Mouse (Mus musculus) lung, embryonic 16.5 days (tissue): ENCODE results near the gene Stk24. TPM values are rescaled to one million over a fixed set of nuclear protein-coding genes. Genes with fewer than 3 reads are reported as not detected.
"Not testable (repeated sequence)": the region's sequence is repeated elsewhere in the genome, so short reads cannot be mapped to it uniquely, and the experiment has no call there.

Experiments used
- ATAC-seq: fragments of 200-750 bp; cut with Nextera tagmentation; 2 replicates; pipeline ENCODE4 v1.8.0; 2017; ENCODE audit warnings: low read depth, mild to moderate bottlenecking, moderate library complexity
- H3K27ac ChIP-seq: fragments of 300-500 bp; sonication (generic); 2 replicates; pipeline ENCODE4 v1.5.1; 2014; ENCODE audit warnings: mild to moderate bottlenecking, control low read depth, low read length
- H3K27me3 ChIP-seq: fragments of 300-500 bp; sonication (generic); 2 replicates; pipeline ENCODE4 v1.6.1; 2014; ENCODE audit warnings: low read depth, low read length, mixed read lengths; ENCODE audit not compliant: control insufficient read depth, insufficient read depth
- H3K36me3 ChIP-seq: fragments of 300-500 bp; sonication (generic); 2 replicates; pipeline ENCODE4 v1.6.1; 2014; ENCODE audit warnings: low read length; ENCODE audit not compliant: control insufficient read depth, insufficient read depth
- H3K4me1 ChIP-seq: fragments of 300-500 bp; sonication (generic); replicated peaks from 2 replicates; pipeline ENCODE4 v1.6.1; 2014; ENCODE audit warnings: low read length, mixed read lengths; ENCODE audit not compliant: control insufficient read depth, insufficient read depth
- H3K4me2 ChIP-seq: fragments of 300-500 bp; sonication (generic); 2 replicates; pipeline ENCODE4 v1.6.1; 2014; ENCODE audit warnings: low read depth, low read length, control low read depth
- H3K4me3 ChIP-seq: fragments of 300-500 bp; sonication (generic); 2 replicates; pipeline ENCODE4 v1.5.1; 2014; ENCODE audit warnings: mild to moderate bottlenecking, low read length, control low read depth
- H3K9ac ChIP-seq: fragments of 300-500 bp; sonication (generic); 2 replicates; pipeline ENCODE4 v1.6.1; 2014; ENCODE audit warnings: low read length, control low read depth
- H3K9me3 ChIP-seq: fragments of 300-500 bp; sonication (generic); 2 replicates; pipeline ENCODE4 v1.6.1; 2016; ENCODE audit warnings: low read length; ENCODE audit not compliant: control insufficient read depth
- WGBS: fragments of 180-500 bp; shearing (Covaris S2); extraction: QIAGEN DNeasy Blood & Tissue Kit; methylation state at CpG from one replicate; pipeline ENCODE4 v1.1.7; 2014; 5-methylcytosine and 5-hydroxymethylcytosine counted together
- polyA plus RNA-seq: library from polyadenylated mRNA; unstranded; fragments of >200 nt; fragmentation: Nextera tagmentation; extraction: Ambion mirVana; gene quantifications from 2 replicates; pipeline ENCODE4 v1.2.1, GENCODE M21; 2015

The Stk24 gene
- polyA plus RNA-seq, 1 experiment from 2014 or later: 35.9 TPM

DNA sequence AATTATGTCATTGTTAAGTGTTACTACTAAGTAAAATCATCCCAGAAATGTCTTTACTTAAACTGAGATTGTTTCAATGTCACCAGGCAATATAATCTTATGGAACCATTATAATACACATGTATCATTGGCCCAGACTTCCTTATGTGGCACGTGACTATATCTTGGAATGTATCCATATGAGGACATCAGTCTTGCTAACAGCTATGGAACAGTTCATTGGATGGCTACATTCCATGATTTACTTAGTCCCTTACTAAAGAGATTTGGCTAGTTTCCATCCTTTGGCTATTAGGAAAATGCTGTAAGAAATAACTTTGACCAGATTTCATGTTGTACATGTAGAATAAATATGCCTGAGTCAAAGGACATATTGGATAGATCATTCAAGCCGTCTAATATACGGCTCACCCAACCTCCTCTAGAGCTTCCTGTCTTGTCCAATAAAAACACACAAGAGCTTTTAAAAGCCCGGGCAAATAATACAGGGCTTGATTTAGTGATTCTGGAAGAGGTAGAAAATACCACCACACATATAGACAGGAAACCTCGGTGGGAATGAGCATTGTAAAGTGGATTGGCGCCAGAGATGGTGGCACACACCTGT lies 34.9 kb upstream of the Stk24 start:
- Histone ChIP-seq H3K4me1 (peaks cover 3% of the 10 kb centered on the region; the same call in 1 of the 2 replicates), H3K4me2 (no peak overlapping the region), H3K27ac (no peak overlapping the region), H3K9me3 (no peaks in the 10 kb centered on the region), H3K36me3 (no peaks in the 10 kb centered on the region), H3K4me3 (no peak overlapping the region), H3K27me3 (no peaks in the 10 kb centered on the region), H3K9ac (no peak overlapping the region)
- peak; percentile 92 for ATAC-seq
- WGBS: 46% methylated on average over 6 of the region's 6 CpGs

GRCm38 (mm10) chr14:121413726-121414125 lies 33.9 kb upstream of the Stk24 start:
- H3K4me3 ChIP-seq, H3K27ac ChIP-seq, ATAC-seq, H3K4me1 ChIP-seq, H3K9me3 ChIP-seq, H3K9ac ChIP-seq, H3K36me3 ChIP-seq, H3K27me3 ChIP-seq, H3K4me2 ChIP-seq: not testable (repeated sequence)
- WGBS: 100% methylated on average over 1 of the region's 1 CpGs

DNA sequence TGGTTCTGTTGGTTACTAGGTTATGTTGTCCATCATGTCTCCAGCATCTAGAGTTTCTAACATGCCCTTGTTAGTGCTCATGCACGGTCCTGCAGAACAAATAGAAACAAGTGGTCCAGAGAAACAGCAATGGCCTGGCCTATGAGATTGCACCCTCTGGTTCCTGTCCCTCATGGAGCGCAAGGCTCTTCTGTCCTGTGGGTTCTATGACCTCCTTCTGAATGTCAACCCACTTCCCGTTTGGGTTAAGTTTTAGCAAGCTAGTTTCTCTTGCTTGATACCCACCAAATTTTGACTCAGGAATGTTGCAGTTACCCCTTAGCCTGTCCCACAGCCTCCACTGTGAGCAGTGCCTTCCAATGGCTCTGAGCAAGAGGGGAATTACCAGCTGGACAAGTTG lies 29.1 kb upstream of the Stk24 start:
- Histone ChIP-seq H3K4me2 (no peak overlapping the region), H3K4me1 (no peaks in the 10 kb centered on the region), H3K27me3 (no peaks in the 10 kb centered on the region), H3K4me3 (no peak overlapping the region), H3K9me3 (no peaks in the 10 kb centered on the region), H3K27ac (no peak overlapping the region), H3K36me3 (no peaks in the 10 kb centered on the region), H3K9ac (no peak overlapping the region)
- 86% methylated on average over 3 of the region's 3 CpGs for WGBS
- no peak for ATAC-seq

- no peaks in the 10 kb centered on the region for H3K36me3 ChIP-seq
- WGBS: 80% methylated on average over 7 of the region's 7 CpGs
These were observed 27.1 kb upstream of the Stk24 start for GRCm38 (mm10) chr14:121406943-121407342.

DNA sequence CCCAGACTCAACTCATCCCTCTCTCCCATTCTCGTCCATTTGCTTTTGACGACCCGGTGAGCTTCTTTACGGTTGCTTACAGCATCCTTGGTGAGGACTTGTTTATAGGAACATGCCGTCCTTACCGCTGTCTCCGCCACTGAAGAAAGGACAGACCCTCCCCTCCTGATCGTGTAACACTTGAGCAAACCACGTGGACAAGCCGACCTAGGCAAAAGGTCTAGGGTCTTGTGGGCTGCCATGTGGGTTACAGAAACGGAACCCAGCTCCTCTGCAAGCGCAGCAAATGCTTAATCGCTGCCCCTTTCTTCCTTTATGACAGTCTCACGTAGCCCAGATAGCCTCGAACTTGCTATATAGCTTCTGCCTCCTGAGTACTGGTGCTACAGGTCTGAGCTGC lies 25.7 kb upstream of the Stk24 start:
- no peaks in the 10 kb centered on the region for H3K36me3 ChIP-seq
- no peaks in the 10 kb centered on the region for H3K27me3 ChIP-seq
- 40% methylated on average over 15 of the region's 15 CpGs for WGBS
- H3K27ac ChIP-seq: no peak overlapping the region
- H3K9ac ChIP-seq: no peak overlapping the region
- no peaks in the 10 kb centered on the region for H3K9me3 ChIP-seq
- peak overlapping the region; percentile 47 for H3K4me2 ChIP-seq
- no peaks in the 10 kb centered on the region for H3K4me1 ChIP-seq
- peak overlapping the region; percentile 5; the same call in 1 of the 2 replicates for H3K4me3 ChIP-seq
- ATAC-seq: no peak

More at GRCm38 (mm10) chr14:121406943-121407342, 27.1 kb upstream of the Stk24 start:
- Histone ChIP-seq H3K4me1 (no peaks in the 10 kb centered on the region), H3K9me3 (no peaks in the 10 kb centered on the region), H3K9ac (no peak overlapping the region), H3K4me2 (no peak overlapping the region), H3K27ac (no peak overlapping the region), H3K4me3 (no peak overlapping the region), H3K27me3 (no peaks in the 10 kb centered on the region)
- ATAC-seq: no peak

GRCm38 (mm10) chr14:121405120-121405519 lies 25.3 kb upstream of the Stk24 start:
- Histone ChIP-seq H3K4me1 (no peaks in the 10 kb centered on the region), H3K27ac (no peak overlapping the region), H3K9me3 (no peaks in the 10 kb centered on the region), H3K4me2 (peak overlapping the region; percentile 47), H3K9ac (no peak overlapping the region), H3K36me3 (no peaks in the 10 kb centered on the region), H3K27me3 (no peaks in the 10 kb centered on the region), H3K4me3 (peak overlapping the region; percentile 5; the same call in 1 of the 2 replicates)
- WGBS: 46% methylated on average over 12 of the region's 13 CpGs
- ATAC-seq: no peak

- H3K27ac ChIP-seq: no peak overlapping the region
- 79% methylated on average over 6 of the region's 6 CpGs for WGBS
These were observed 19.9 kb upstream of the Stk24 start for GRCm38 (mm10) chr14:121399676-121400075.

GRCm38 (mm10) chr14:121397471-121397870 lies 17.7 kb upstream of the Stk24 start:
- Histone ChIP-seq H3K27ac (no peak overlapping the region), H3K27me3 (no peaks in the 10 kb centered on the region), H3K36me3 (no peaks in the 10 kb centered on the region), H3K4me1 (no peaks in the 10 kb centered on the region), H3K9me3 (no peaks in the 10 kb centered on the region), H3K4me2 (no peak overlapping the region), H3K9ac (no peak overlapping the region), H3K4me3 (no peak overlapping the region)
- no peak for ATAC-seq
- WGBS: 56% methylated on average over 1 of the region's 1 CpGs

More at GRCm38 (mm10) chr14:121399676-121400075, 19.9 kb upstream of the Stk24 start:
- no peaks in the 10 kb centered on the region for H3K36me3 ChIP-seq
- H3K4me3 ChIP-seq: no peak overlapping the region
- no peaks in the 10 kb centered on the region for H3K9me3 ChIP-seq
- H3K9ac ChIP-seq: no peak overlapping the region
- no peak overlapping the region for H3K4me2 ChIP-seq
- no peaks in the 10 kb centered on the region for H3K4me1 ChIP-seq
- H3K27me3 ChIP-seq: no peaks in the 10 kb centered on the region
- ATAC-seq: no peak

GRCm38 (mm10) chr14:121395125-121395524 lies 15.3 kb upstream of the Stk24 start:
- Histone ChIP-seq H3K27ac (no peak overlapping the region), H3K4me2 (no peak overlapping the region)
- WGBS: 77% methylated on average over 4 of the region's 4 CpGs

More at GRCm38 (mm10) chr14:121395125-121395524, 15.3 kb upstream of the Stk24 start:
- no peaks in the 10 kb centered on the region for H3K27me3 ChIP-seq
- H3K4me3 ChIP-seq: no peak overlapping the region
- ATAC-seq: no peak
- no peak overlapping the region for H3K9ac ChIP-seq
- peaks cover 4% of the 10 kb centered on the region; the same call in 1 of the 2 replicates for H3K4me1 ChIP-seq
- no peaks in the 10 kb centered on the region for H3K9me3 ChIP-seq
- H3K36me3 ChIP-seq: no peaks in the 10 kb centered on the region
